9 mouse cellular contexts compared by ENCODE assay signal in the genomic region with DNA sequence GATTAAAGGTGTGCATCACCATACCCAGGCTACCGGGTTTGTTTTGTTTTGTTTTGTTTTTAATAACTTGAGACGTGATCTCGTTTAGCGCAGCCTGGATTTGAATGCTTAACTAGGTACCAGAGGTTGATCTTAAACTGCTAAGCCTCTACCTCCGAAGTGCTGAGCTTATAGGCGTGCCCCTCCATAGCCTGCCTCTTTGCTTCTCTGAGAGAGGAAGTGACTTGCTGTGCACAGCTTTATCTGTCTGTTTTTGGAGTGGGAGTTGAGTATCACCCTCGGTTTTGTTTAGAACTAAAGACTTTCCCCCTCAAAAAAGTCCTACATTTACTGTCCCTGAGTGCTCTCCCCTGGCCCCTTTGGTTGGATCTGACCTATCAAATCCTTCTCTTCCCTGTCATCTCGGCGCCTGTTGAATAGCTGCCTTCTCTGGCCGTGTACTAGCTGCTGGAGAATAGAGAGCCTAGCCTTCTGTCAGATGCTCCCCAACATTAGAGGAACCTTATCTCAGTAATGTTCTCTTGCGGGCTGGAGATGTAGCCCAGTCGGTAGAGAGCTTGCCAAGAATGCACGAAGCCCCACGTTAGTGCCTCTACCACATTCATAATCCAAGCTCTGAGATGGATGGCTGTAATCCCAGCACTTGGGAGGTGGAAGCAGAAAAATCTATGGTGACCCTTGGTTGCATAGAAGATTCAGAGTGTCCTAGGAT. TPM values are rescaled to one million over a fixed set of nuclear protein-coding genes. Genes with fewer than 3 reads are reported as not detected.
A peak's percentile ranks its signal among the peaks of the same experiment; 100 is the strongest.
DNase-seq lines count a peak whose midpoint lies in the region; ATAC-seq and TF ChIP-seq lines count a peak whose summit lies in the region.
"Had no signal": no experiment of that assay in that cellular context is flagged by ENCODE, and none has a peak within 500 bp of the region (broad histone marks: within the 10 kb centered on the region; RNA-seq: fewer than 3 reads in every experiment).

No protein-coding gene starts in this region.

- H3K9ac ChIP-seq in forebrain, embryonic 13.5 days = no peak overlapping the region
- no peak overlapping the region for H3K9ac ChIP-seq in forebrain, embryonic 14.5 days (ENCODE audit: low read length)
- no peak overlapping the region for H3K9ac ChIP-seq in stomach, embryonic 14.5 days (replicated peaks; ENCODE audit: low read depth, low read length)
- H3K9ac ChIP-seq in stomach, postnatal 0 days (ENCODE audit: low read length) = no peak overlapping the region

- no peaks in the 10 kb centered on the region for H3K9me3 ChIP-seq in forebrain, embryonic 13.5 days (replicated peaks)
- no peaks in the 10 kb centered on the region for H3K9me3 ChIP-seq in forebrain, embryonic 14.5 days (replicated peaks; ENCODE audit: control insufficient read depth, low read length)
- H3K9me3 ChIP-seq in stomach, embryonic 14.5 days (ENCODE audit: control insufficient read depth, low read depth, low read length) = no peaks in the 10 kb centered on the region
- no peaks in the 10 kb centered on the region for H3K9me3 ChIP-seq in stomach, postnatal 0 days (ENCODE audit: control insufficient read depth, low read length)

- no peaks in the 10 kb centered on the region for H3K36me3 ChIP-seq in forebrain, embryonic 13.5 days (ENCODE audit: poor library complexity, severe bottlenecking)
- no peaks in the 10 kb centered on the region for H3K36me3 ChIP-seq in forebrain, embryonic 14.5 days (ENCODE audit: control insufficient read depth, insufficient read depth, low read length)
- H3K36me3 ChIP-seq in stomach, embryonic 14.5 days (ENCODE audit: control insufficient read depth, insufficient read depth, low read length) = no peaks in the 10 kb centered on the region
- no peaks in the 10 kb centered on the region for H3K36me3 ChIP-seq in stomach, postnatal 0 days (ENCODE audit: control insufficient read depth, insufficient read depth, low read length)

- H3K4me3 ChIP-seq in forebrain, embryonic 13.5 days = no peak overlapping the region
- no peak overlapping the region for H3K4me3 ChIP-seq in forebrain, embryonic 14.5 days (ENCODE audit: low read depth, low read length)
- no peak overlapping the region for H3K4me3 ChIP-seq in stomach, embryonic 14.5 days (ENCODE audit: low read depth, low read length)
- no peak overlapping the region for H3K4me3 ChIP-seq in stomach, postnatal 0 days (ENCODE audit: low read depth, low read length)

- H3K4me1 ChIP-seq in forebrain, embryonic 13.5 days = peaks cover 27% of the 10 kb centered on the region
- H3K4me1 ChIP-seq in forebrain, embryonic 14.5 days (ENCODE audit: control insufficient read depth, insufficient read depth, low read length) = peaks cover 15% of the 10 kb centered on the region
- peaks cover 16% of the 10 kb centered on the region for H3K4me1 ChIP-seq in stomach, embryonic 14.5 days (ENCODE audit: control insufficient read depth, insufficient read depth, low read length)
- H3K4me1 ChIP-seq in stomach, postnatal 0 days (replicated peaks; ENCODE audit: control insufficient read depth, insufficient read depth) = peaks cover 3% of the 10 kb centered on the region; the same call in 1 of the 2 replicates

- no peak for TF ChIP-seq CTCF in stomach, postnatal 0 days (IDR thresholded peaks at IDR 0.05; ENCODE audit: low read depth)

- peak overlapping the region; percentile 27; the same call in 1 of the 2 replicates for H3K4me2 ChIP-seq in forebrain, embryonic 13.5 days
- H3K4me2 ChIP-seq in forebrain, embryonic 14.5 days (ENCODE audit: low read length) = no peak overlapping the region
- peak overlapping the region; percentile 6; the same call in 1 of the 2 replicates for H3K4me2 ChIP-seq in stomach, embryonic 14.5 days (replicated peaks; ENCODE audit: low read depth, low read length)
- no peak overlapping the region for H3K4me2 ChIP-seq in stomach, postnatal 0 days (replicated peaks; ENCODE audit: low read depth)

- no peak for DNase-seq in forebrain, embryonic 14.5 days (ENCODE audit: low spot score)
- DNase-seq in stomach, postnatal 0 days (ENCODE audit: low spot score) = no peak
- peak; percentile 45 for DNase-seq in thymus, postnatal 4 days
- no peak for DNase-seq in yolk sac, embryonic 10.5 days (ENCODE audit: low spot score)
- DNase-seq in cerebellum, postnatal 14 days = no peak

- no peak for TF ChIP-seq EP300 in stomach, postnatal 0 days (optimal IDR thresholded peaks at IDR 0.05)

- H3K27me3 ChIP-seq in forebrain, embryonic 13.5 days = no peaks in the 10 kb centered on the region
- H3K27me3 ChIP-seq in forebrain, embryonic 14.5 days (replicated peaks; ENCODE audit: control insufficient read depth, insufficient read depth, low read length) = no peaks in the 10 kb centered on the region
- no peaks in the 10 kb centered on the region for H3K27me3 ChIP-seq in stomach, embryonic 14.5 days (ENCODE audit: control insufficient read depth, insufficient read depth, low read length)
- no peaks in the 10 kb centered on the region for H3K27me3 ChIP-seq in stomach, postnatal 0 days (ENCODE audit: control insufficient read depth, insufficient read depth, low read length)

- no peak overlapping the region for H3K27ac ChIP-seq in forebrain, embryonic 13.5 days
- no peak overlapping the region for H3K27ac ChIP-seq in forebrain, embryonic 14.5 days (ENCODE audit: low read depth, low read length)
- H3K27ac ChIP-seq in stomach, embryonic 14.5 days (ENCODE audit: low read length) = no peak overlapping the region
- H3K27ac ChIP-seq in stomach, postnatal 0 days (replicated peaks) = no peak overlapping the region

- no peak for ATAC-seq in forebrain, embryonic 13.5 days
- ATAC-seq in forebrain, embryonic 14.5 days = no peak
- no peak for ATAC-seq in stomach, embryonic 14.5 days (ENCODE audit: insufficient number of reproducible peaks, insufficient read depth, low FRiP score, low read depth)
- ATAC-seq in stomach, postnatal 0 days (ENCODE audit: low FRiP score, low TSS enrichment) = no peak
- peak; percentile 46 for ATAC-seq in megakaryocyte, adult 5-6 weeks (ENCODE audit: poor library complexity, severe bottlenecking)

- 60% methylated on average over 14 of the region's 14 CpGs for WGBS in forebrain, embryonic 13.5 days
- WGBS in forebrain, embryonic 14.5 days = 61% methylated on average over 14 of the region's 14 CpGs
- WGBS in stomach, embryonic 14.5 days = 50% methylated on average over 14 of the region's 14 CpGs
- 49% methylated on average over 14 of the region's 14 CpGs for WGBS in stomach, postnatal 0 days

RNA-seq across cellular contexts. Expression of a gene that starts 0.9 kb away (rescaled TPM):
- 670 and 681 TPM in 2 replicates for polyA plus RNA-seq in forebrain, embryonic 13.5 days (2015; fragmentation: Nextera tagmentation; extraction: Ambion mirVana)
- polyA plus RNA-seq in forebrain, embryonic 14.5 days (2014; fragmentation: Nextera tagmentation; extraction: Ambion mirVana) = 928 and 953 TPM in 2 replicates
- 707 and 719 TPM in 2 replicates for polyA plus RNA-seq in stomach, embryonic 14.5 days (2014; fragmentation: Nextera tagmentation; extraction: Ambion mirVana)
- polyA plus RNA-seq in stomach, postnatal 0 days (2015; fragmentation: Nextera tagmentation; extraction: Ambion mirVana) = 445 and 456 TPM in 2 replicates
- 1,134 and 1,141 TPM in 2 replicates for total RNA-seq in megakaryocyte, adult 5-6 weeks (2015)
- 1,082 and 1,090 TPM in 2 replicates for total RNA-seq in megakaryocyte, adult 5-6 weeks (2017)

RNA-seq across cellular contexts. Expression of a gene that starts 51.1 kb away (rescaled TPM):
- not detected in 2 replicates for polyA plus RNA-seq in forebrain, embryonic 13.5 days (2015; fragmentation: Nextera tagmentation; extraction: Ambion mirVana)
- not detected in 2 replicates for polyA plus RNA-seq in forebrain, embryonic 14.5 days (2014; fragmentation: Nextera tagmentation; extraction: Ambion mirVana)
- polyA plus RNA-seq in stomach, embryonic 14.5 days (2014; fragmentation: Nextera tagmentation; extraction: Ambion mirVana) = not detected in 2 replicates
- not detected in 2 replicates for polyA plus RNA-seq in stomach, postnatal 0 days (2015; fragmentation: Nextera tagmentation; extraction: Ambion mirVana)
- not detected in 2 replicates for total RNA-seq in megakaryocyte, adult 5-6 weeks (2015)
- total RNA-seq in megakaryocyte, adult 5-6 weeks (2017) = not detected in 2 replicates
- total RNA-seq: left cerebral cortex, adult 18-20 months had no signal

Comparison
In these comparisons a context has a peak if more than half of its experiments do, and no peak if none do; other contexts are left out.
1. H3K4me2 ChIP-seq: peak in forebrain, embryonic 13.5 days (single experiment) and stomach, embryonic 14.5 days (single experiment); none in forebrain, embryonic 14.5 days (single experiment) and stomach, postnatal 0 days (single experiment).